Mouse (Mus musculus): ENCODE measurements around the gene Gtf2h3. TPM values are rescaled to one million over a fixed set of nuclear protein-coding genes. Genes with fewer than 3 reads are reported as not detected.

The Gtf2h3 gene
- total and polyA plus RNA-seq, 3 experiments, result 51.9 to 84.9 (median 58.2) TPM

GRCm38 (mm10) chr5:124614709-124615108 is 35.8 kb downstream of the Gtf2h3 start:
- no peak overlapping the region for H3K4me3 ChIP-seq (replicated peaks in 1 of 3; ENCODE audit: low read depth in 2 of 3, low read length in 2 of 3, poor library complexity in 1 of 3)
- no peak for DNase-seq (ENCODE audit: extremely low read depth)
- H3K27me3 ChIP-seq (replicated peaks), result no peaks in the 10 kb centered on the region
- dilution Hi-C loops (cut with MboI; ENCODE audit: extremely low pct_ligation_motif_present, extremely low pct_unique_long_range_greater_than_20kb, low sequenced_read_pairs) (no loop called here), in situ Hi-C loops (cut with MboI; ENCODE audit: low pct_ligation_motif_present, low pct_unique_long_range_greater_than_20kb, low sequenced_read_pairs) (no loop called here)
- peaks cover 0 to 3% of the 10 kb centered on the region in 2 experiments; a peak in 1 of 4 replicates for H3K4me1 ChIP-seq (ENCODE audit: control insufficient read depth in 1 of 2, insufficient read depth in 2 of 2)
- TF ChIP-seq SIN3A (IDR thresholded peaks at IDR 0.05; ENCODE audit: low read length), result no peak
- no peak overlapping the region for H3K27ac ChIP-seq (ENCODE audit: insufficient read depth, low read depth)
- H3K4me2 ChIP-seq (ENCODE audit: insufficient read depth, low read depth, poor library complexity, severe bottlenecking), result no peak overlapping the region
- peaks cover 4% of the 10 kb centered on the region for H3K9me3 ChIP-seq (replicated peaks; ENCODE audit: low read length)
- no peaks in the 10 kb centered on the region for H3K79me2 ChIP-seq (replicated peaks; ENCODE audit: control insufficient read depth, extremely low read depth, insufficient read depth, poor library complexity, severe bottlenecking)
- H3K9ac ChIP-seq (ENCODE audit: insufficient read depth, low read depth), result no peak overlapping the region
- H3K36me3 ChIP-seq (replicated peaks in 1 of 2; ENCODE audit: control insufficient read depth in 1 of 2, insufficient read depth in 1 of 2, low read length in 1 of 2), result no peaks in the 10 kb centered on the region

- TF ChIP-seq ZNF384 (IDR thresholded peaks at IDR 0.05; ENCODE audit: low read depth, low read length), result no peak
- no peak for TF ChIP-seq CTCF (conservative IDR thresholded peaks at IDR 0.05 in 1 of 2, IDR thresholded peaks at IDR 0.05 in 1 of 2; ENCODE audit: low read depth in 2 of 2, low read length in 2 of 2)
- no peak for TF ChIP-seq BHLHE40 (IDR thresholded peaks at IDR 0.05; ENCODE audit: low read depth, low read length)
- no peak for TF ChIP-seq MAX (IDR thresholded peaks at IDR 0.05; ENCODE audit: low read length)
- no peak for TF ChIP-seq RCOR1 (conservative IDR thresholded peaks at IDR 0.05; ENCODE audit: low read depth, low read length)
- TF ChIP-seq CHD1 (IDR thresholded peaks at IDR 0.05; ENCODE audit: low read depth, low read length), result no peak
- no peak for TF ChIP-seq ELF1 (IDR thresholded peaks at IDR 0.05; ENCODE audit: low read depth, low read length)
- no peak for TF ChIP-seq MYC (IDR thresholded peaks at IDR 0.05; ENCODE audit: low read depth, low read length)
- no peak for TF ChIP-seq POLR2AphosphoS2 (IDR thresholded peaks at IDR 0.05; ENCODE audit: low read depth, low read length)
- no peak for TF ChIP-seq MXI1 (IDR thresholded peaks at IDR 0.05; ENCODE audit: low read depth, low read length)
- no peak for TF ChIP-seq CHD2 (IDR thresholded peaks at IDR 0.05; ENCODE audit: low read length)
- no peak for TF ChIP-seq KAT2A (IDR thresholded peaks at IDR 0.05; ENCODE audit: insufficient replicate concordance, low read length)
- TF ChIP-seq SIN3A (IDR thresholded peaks at IDR 0.05; ENCODE audit: low read length), result no peak
- no peak for TF ChIP-seq ZKSCAN1 (IDR thresholded peaks at IDR 0.05; ENCODE audit: borderline replicate concordance, low read depth, low read length)
- no peak for TF ChIP-seq EP300 (IDR thresholded peaks at IDR 0.05; ENCODE audit: low read length)
- TF ChIP-seq MAFK (IDR thresholded peaks at IDR 0.05; ENCODE audit: insufficient replicate concordance, low read length), result no peak
- TF ChIP-seq JUN (IDR thresholded peaks at IDR 0.05; ENCODE audit: insufficient read depth, low read depth, low read length), result no peak
- TF ChIP-seq GABPA (IDR thresholded peaks at IDR 0.05; ENCODE audit: insufficient replicate concordance, low read depth, low read length), result no peak
- TF ChIP-seq NELFE (IDR thresholded peaks at IDR 0.05; ENCODE audit: low read depth, low read length), result no peak
- H3K9ac ChIP-seq (ENCODE audit: insufficient read depth, low read depth), result no peak overlapping the region
- no peaks in the 10 kb centered on the region for H3K9me3 ChIP-seq (replicated peaks; ENCODE audit: low read length)
- no peak for DNase-seq (ENCODE audit: extremely low read depth)
- H3K4me3 ChIP-seq (replicated peaks in 1 of 3; ENCODE audit: low read depth in 2 of 3, low read length in 2 of 3, poor library complexity in 1 of 3), result no peak overlapping the region
- no peaks in the 10 kb centered on the region for H3K27me3 ChIP-seq (replicated peaks)
- H3K36me3 ChIP-seq (replicated peaks in 1 of 2; ENCODE audit: control insufficient read depth in 1 of 2, insufficient read depth in 1 of 2, low read length in 1 of 2), result no peaks in the 10 kb centered on the region
- dilution Hi-C loops (cut with MboI; ENCODE audit: extremely low pct_ligation_motif_present, extremely low pct_unique_long_range_greater_than_20kb, low sequenced_read_pairs) (no loop called here), in situ Hi-C loops (cut with MboI; ENCODE audit: low pct_ligation_motif_present, low pct_unique_long_range_greater_than_20kb, low sequenced_read_pairs) (no loop called here)
- no peaks in the 10 kb centered on the region for H3K79me2 ChIP-seq (replicated peaks; ENCODE audit: control insufficient read depth, extremely low read depth, insufficient read depth, poor library complexity, severe bottlenecking)
- peaks cover 9 to 14% of the 10 kb centered on the region in 2 experiments for H3K4me1 ChIP-seq (ENCODE audit: control insufficient read depth in 1 of 2, insufficient read depth in 2 of 2)
- H3K27ac ChIP-seq (ENCODE audit: insufficient read depth, low read depth), result no peak overlapping the region
- no peak overlapping the region for H3K4me2 ChIP-seq (ENCODE audit: insufficient read depth, low read depth, poor library complexity, severe bottlenecking)
These were observed 39.8 kb downstream of the Gtf2h3 start for GRCm38 (mm10) chr5:124618711-124619110.

All from CH12.LX (cell line).